Mouse (Mus musculus) heart, adult 11 months (tissue): ENCODE measurements around the gene Smim5.
"Not testable (repeated sequence)": the region's sequence is repeated elsewhere in the genome, so short reads cannot be mapped to it uniquely, and the experiment has no call there.

ENCODE experiments used
- DNase-seq: peaks from one replicate; pipeline ENCODE4 v3.0.0; 2022

Smim5 gene

DNA sequence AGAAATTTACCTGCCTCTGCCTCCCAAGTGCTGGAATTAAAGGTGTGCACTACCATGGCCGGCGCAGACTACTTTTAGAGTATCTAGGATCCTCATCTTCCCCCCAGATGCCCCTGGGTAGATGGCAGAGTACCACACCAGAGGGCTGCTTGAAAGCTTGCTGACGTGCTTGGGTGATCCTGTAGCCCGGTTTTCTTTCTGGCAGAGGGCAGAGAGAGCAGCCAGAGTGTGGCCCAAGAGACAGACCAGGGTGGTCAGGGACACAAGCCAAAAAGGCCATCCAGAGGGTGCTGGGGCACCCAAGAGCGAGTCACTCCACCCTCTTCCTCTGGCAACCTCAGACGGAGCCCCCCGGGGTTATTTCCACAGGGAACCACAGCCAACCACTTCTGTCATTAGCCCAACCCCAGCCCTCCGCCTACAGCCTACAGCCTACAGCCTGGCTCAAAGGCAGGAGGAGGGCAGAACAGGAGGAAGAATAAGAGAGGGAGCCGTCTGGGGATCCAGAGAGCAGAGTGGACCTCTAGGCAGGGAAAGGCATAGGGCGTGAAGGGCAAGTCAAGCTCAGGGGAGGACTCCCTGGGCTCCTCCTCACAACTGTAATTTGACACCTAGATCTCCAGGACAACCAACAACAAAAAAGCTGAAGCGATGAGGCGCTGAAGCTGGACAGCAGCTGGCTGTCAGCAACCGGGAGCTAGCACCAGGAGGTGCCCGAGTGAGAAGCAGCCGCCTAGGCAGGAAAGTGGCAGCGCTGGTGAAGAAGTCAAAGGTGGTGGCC, at the start of gene Smim5:
Smim5 (plus strand) TSS at position 481 of the 781 bp plus-strand sequence.
- peak; percentile 98 for DNase-seq

GRCm38 (mm10) chr11:115854674-115855073, 45.1 kb upstream of the Smim5 start:
- DNase-seq = no peak

DNA sequence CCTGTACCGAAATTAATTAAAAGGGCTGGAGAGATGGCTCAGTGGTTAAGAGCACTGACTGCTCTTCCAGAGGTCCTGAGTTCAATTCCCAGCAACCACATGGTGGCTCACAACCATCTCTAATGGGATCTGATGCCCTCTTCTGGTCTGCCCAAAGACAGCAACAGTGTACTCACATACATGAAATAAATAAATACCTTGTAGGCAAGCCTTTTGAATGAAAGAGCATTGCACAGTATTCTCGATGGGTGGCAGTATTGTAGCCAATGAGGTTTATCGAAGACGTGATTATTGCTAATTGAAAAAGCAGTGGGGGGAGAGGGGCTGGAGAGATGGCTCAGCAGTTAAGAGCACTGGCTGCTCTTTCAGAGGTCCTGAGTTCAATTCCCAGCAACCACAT, 42.6 kb upstream of the Smim5 start:
- DNase-seq = not testable (repeated sequence)

- DNase-seq = no peak
Observed at GRCm38 (mm10) chr11:115857936-115858335, 41.8 kb upstream of the Smim5 start.

DNA sequence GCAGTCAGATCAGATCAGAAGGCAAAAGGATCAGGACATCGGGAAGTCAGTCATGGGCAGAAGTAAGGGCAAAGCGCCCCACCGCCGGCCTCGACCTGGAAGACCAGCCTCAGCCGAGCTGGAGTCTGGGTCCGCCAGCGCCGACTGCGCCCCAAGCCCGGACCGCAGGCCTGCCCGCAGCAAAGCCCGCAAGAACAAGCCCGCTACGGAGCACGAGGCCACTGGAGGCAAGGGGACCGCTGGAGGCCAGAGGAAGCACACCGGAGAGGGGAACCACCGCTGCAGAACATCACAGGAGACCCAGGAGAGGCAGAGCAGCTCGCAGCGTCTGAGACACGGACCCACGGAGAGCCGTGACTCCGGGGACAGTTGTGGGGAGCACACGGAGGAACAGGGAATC, 41.4 kb upstream of the Smim5 start, which contains the start of gene Myo15b:
Myo15b (plus strand) TSS at position 53 of the 400 bp plus-strand sequence.
- no peak for DNase-seq

DNA sequence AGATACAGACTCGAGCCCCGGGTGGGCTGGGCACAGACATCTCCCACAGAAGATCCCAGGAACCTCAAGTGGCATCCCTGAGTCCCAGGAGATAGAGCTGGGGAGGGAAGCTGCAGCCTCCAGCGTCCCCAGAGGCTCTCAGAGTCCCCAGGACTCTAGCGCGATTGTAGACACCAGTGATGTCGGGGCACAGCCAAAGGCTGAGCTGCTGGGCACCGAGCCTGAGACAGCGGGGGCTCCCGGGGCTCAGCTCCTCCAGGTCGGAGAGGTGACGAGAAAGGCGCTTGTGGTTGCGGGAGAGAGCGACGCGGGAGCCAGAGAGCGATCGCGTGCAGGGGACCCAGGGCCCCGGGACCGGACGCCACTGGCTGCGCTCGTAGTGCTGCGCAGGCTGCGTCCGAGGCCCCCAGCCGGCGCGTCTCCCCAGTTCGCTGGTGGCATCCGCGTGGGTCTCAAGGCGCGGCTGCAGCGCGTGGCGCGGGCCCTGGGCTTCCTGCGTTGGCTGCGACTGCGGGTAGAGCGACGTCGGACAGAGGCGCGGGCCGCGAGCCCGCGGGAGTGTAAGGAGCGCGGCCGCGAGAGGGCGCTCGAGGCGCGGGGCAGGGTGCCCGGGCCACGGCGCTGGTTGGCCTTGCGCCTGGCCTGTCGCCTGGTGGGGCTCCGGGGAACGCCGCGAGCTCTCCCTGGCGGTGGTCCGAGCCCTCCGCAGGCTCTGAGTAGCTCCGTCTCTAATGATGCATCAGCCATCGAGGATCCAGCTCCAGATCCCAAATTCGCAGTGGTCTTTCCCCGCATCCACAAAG, 40.4 kb upstream of the Smim5 start:
- peak; percentile 98 for DNase-seq

DNA sequence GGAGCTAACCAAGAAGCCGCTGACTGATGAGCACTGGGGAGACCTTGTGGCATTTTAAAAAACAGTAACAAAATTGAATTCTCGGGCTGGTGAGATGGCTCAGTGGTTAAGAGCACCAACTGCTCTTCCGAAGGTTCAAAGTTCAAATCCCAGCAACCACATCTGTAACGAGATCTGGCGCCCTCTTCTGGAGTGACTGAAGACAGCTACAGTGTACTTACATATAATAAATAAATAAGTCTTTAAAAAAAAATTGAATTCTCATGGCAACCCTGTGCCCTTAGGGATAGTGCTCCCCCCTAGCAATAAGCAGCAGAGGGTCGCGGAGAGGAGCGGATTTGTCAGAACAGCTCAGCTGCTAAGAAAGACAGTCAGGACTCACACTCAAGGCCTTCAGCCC, 35.9 kb upstream of the Smim5 start:
- no peak for DNase-seq

- no peak for DNase-seq
Observed at GRCm38 (mm10) chr11:115869393-115869792, 30.4 kb upstream of the Smim5 start.

- no peak for DNase-seq
Observed at GRCm38 (mm10) chr11:115872437-115872836, 27.3 kb upstream of the Smim5 start.

DNA sequence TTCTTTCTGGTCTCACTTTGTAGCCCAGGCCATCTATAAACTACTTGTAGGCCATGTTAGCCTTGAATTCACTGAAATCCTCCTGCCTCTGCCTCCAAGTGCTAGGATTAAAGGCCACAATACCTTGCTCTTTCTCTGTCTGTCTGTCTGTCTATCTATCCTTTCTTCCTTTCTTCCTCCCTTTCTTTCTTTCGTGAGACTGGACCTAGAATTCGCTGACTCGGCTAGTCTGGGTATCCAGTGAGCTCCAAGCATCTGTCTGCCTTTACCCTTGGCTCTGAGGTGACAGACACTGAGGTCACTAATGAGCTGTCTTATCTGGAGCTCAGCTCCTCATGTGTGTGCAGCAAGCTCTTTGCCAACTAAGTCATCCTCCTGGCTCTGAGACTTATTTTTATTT, 23.8 kb upstream of the Smim5 start:
- no peak for DNase-seq

GRCm38 (mm10) chr11:115876438-115876837, 23.3 kb upstream of the Smim5 start:
- DNase-seq = no peak

DNA sequence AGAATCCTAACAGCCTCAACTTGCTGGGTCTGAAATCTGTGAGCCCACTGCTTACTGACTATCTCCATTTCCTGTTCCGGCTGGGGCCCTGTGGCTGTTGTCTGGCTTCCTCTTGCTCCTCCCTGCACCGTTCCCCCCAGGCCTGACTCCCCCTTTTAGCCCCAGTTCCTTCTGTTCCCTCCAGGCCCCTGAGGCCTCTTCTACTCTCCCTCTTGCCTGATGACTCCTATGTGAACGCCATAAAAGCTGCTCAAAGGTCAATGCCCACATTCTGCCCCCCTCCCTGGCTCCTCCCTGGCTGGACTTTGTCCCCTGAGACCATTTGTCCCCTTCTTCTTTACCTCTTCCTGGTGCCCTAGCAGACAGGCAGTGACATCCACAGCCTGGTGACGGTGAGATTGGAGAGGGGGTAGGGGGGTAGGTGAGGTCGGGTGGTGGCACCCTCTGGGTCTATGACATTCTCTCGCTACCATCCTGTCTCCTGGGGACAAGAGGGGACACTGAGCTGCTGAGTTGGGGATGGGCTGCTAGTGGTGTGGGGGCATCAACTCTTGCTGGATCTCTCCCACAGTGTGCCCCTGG, 22.5 kb upstream of the Smim5 start:
- DNase-seq = no peak

DNA sequence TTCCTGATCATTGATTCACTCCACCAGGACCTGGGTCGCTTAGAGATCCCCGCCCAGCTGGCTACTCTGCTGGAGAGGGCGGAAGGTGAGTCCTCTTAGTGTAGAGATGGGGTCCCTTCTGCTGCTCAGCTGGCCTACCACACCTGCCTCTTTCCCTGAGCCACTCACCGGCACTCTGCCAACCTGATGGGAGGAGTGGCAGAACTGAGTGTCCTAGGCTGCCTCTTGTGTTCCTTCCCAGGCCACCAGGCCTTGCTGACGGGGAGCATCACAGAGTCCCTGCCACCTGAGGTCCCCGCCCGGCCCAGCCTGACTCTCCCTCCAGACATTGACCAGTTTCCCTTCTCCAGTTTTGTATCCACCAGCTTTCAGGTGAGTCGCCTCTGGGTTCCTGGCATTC, 21.7 kb upstream of the Smim5 start:
- no peak for DNase-seq

DNA sequence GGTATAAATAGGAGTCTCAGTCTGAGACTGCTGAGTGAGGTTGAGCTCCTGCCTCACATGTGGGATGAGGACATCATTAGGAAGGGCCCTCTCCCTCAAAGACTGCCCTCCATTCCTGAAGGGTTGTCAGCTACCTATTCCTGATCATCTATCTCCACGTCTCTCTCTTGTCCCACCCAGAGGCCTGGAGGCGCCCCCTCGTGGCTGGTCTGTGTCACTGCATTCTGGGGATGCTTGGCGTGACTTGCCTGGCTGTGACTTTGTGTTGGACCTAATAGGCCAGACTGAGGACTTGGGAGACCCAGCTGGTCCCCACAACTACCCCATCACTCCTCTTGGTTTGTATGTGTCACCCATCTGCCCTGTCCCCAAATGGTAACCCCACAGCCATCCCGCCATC, 18.8 kb upstream of the Smim5 start:
- no peak for DNase-seq

- DNase-seq = no peak
Observed at GRCm38 (mm10) chr11:115883251-115883650, 16.5 kb upstream of the Smim5 start.

GRCm38 (mm10) chr11:115884361-115884760, 15.4 kb upstream of the Smim5 start:
- no peak for DNase-seq

- DNase-seq = no peak
Observed at GRCm38 (mm10) chr11:115885281-115885680, 14.5 kb upstream of the Smim5 start.

DNA sequence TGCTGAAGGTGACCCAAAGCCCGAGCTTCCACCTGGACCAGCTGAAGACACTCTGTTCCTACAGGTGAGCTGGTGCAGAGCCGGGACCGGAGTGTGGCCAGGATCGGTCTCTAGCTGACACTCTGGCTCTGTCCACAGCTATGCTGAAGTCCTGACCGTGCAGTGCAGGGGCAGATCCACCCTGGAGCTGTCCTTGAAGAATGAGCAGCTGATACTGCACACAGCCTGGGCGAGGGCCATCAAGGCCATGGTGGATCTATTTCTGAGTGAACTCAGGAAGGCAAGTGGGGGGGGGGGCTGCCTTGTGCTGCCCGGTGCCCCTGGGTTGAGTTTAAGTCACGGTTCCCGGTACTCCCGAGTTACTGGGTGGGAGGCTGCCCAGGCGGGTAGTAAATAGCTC, 13.3 kb upstream of the Smim5 start:
- DNase-seq = no peak

DNA sequence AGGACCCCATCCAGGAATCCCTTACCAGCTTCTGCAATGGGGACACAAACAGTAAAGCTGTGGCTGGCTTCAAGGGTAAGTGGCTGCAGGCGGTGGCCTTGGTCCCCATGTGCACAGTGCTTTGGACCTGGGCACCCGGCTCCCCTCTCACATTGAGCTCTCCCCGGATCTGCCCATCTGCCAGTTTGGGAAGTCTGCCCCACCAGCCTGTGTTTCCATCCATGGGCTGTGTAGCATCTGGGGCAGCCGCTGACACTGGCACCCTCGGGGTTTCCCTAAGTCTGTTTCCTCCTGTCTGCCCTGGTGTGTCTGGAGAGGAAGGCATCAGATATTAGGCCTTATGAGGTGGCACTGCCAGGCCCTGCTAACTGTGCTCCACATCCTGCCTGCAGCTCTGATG, 11.7 kb upstream of the Smim5 start:
- no peak for DNase-seq

GRCm38 (mm10) chr11:115889159-115889558, 10.6 kb upstream of the Smim5 start:
- DNase-seq = no peak

- no peak for DNase-seq
Observed at GRCm38 (mm10) chr11:115892213-115892612, 7.6 kb upstream of the Smim5 start.

DNA sequence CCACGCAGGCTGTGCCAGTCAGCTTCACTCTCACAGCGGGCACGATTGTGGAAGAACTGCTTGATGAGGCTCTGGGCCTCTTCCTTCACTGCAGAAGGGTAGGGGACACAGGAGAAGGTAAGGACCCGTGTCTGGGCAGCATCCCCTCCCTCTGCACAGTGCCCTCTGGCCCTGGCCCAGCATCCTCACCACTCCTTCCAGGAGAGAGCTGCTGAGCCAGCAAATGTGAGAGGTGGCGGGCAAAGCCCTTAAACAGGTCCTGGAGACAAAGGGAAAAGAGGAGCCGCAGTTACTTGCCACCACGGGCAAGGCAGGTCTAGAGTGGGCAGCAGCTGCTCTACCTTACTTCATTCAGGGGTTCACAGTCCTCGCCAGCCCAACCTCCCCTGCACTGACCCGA, 6.7 kb upstream of the Smim5 start:
- DNase-seq = no peak

- DNase-seq = peak; percentile 92
Observed at GRCm38 (mm10) chr11:115894755-115895520, 4.8 kb upstream of the Smim5 start.
